Mouse (Mus musculus): ENCODE measurements around the gene Tnfrsf17. TPM values are rescaled to one million over a fixed set of nuclear protein-coding genes. Genes with fewer than 3 reads are reported as not detected.

Gene Tnfrsf17
- total and polyA plus RNA-seq, 3 experiments: 0.17 to 0.42 TPM; not detected in 1

DNA sequence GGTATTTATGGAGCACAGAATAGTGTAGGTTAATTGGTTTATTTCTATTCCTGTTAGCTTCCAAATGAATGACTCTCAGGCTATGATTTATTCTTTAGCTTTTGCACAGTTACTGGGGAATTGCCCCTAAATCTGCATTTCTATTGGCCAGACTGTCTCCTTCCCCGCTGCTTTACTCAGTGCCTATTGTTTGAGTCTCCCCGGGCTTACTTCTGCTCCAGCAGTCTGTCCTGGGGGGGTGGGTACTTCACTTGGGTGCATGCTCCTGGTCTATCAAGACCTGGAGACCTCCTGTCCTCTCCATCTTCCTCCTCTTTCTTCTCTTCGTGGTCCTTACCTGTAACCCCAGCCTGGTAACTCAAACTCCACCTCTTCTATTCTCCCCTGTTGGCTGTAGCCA, 36.7 kb upstream of the Tnfrsf17 start:
- no peak for DNase-seq (ENCODE audit: extremely low read depth)
- Histone ChIP-seq H3K9ac (ENCODE audit: insufficient read depth, low read depth) (no peak overlapping the region), H3K27me3 (replicated peaks) (no peaks in the 10 kb centered on the region), H3K79me2 (replicated peaks; ENCODE audit: control insufficient read depth, extremely low read depth, insufficient read depth, poor library complexity, severe bottlenecking) (no peaks in the 10 kb centered on the region), H3K9me3 (replicated peaks; ENCODE audit: low read length) (no peaks in the 10 kb centered on the region), H3K4me1 (ENCODE audit: control insufficient read depth in 1 of 2, insufficient read depth in 2 of 2) (peaks cover 0 to 9% of the 10 kb centered on the region in 2 experiments; a peak in 1 of 4 replicates), H3K27ac (ENCODE audit: insufficient read depth, low read depth) (no peak overlapping the region), H3K36me3 (replicated peaks in 1 of 2; ENCODE audit: control insufficient read depth in 1 of 2, insufficient read depth in 1 of 2, low read length in 1 of 2) (no peaks in the 10 kb centered on the region), H3K4me2 (ENCODE audit: insufficient read depth, low read depth, poor library complexity, severe bottlenecking) (no peak overlapping the region), H3K4me3 (replicated peaks in 1 of 3; ENCODE audit: low read depth in 2 of 3, low read length in 2 of 3, poor library complexity in 1 of 3) (no peak overlapping the region)
- in situ Hi-C loops (cut with MboI; ENCODE audit: low pct_ligation_motif_present, low pct_unique_long_range_greater_than_20kb, low sequenced_read_pairs) (no loop called here), dilution Hi-C loops (cut with MboI; ENCODE audit: extremely low pct_ligation_motif_present, extremely low pct_unique_long_range_greater_than_20kb, low sequenced_read_pairs) (no loop called here)
- TF ChIP-seq MAFK (IDR thresholded peaks at IDR 0.05; ENCODE audit: insufficient replicate concordance, low read length) (no peak), USF1 (IDR thresholded peaks at IDR 0.05; ENCODE audit: low read depth, low read length) (no peak), BHLHE40 (IDR thresholded peaks at IDR 0.05; ENCODE audit: low read depth, low read length) (no peak), CHD2 (IDR thresholded peaks at IDR 0.05; ENCODE audit: low read length) (no peak), UBTF (IDR thresholded peaks at IDR 0.05; ENCODE audit: low read depth, low read length) (no peak), EP300 (IDR thresholded peaks at IDR 0.05; ENCODE audit: low read length) (no peak), NELFE (IDR thresholded peaks at IDR 0.05; ENCODE audit: low read depth, low read length) (no peak), MXI1 (IDR thresholded peaks at IDR 0.05; ENCODE audit: low read depth, low read length) (no peak), MYC (IDR thresholded peaks at IDR 0.05; ENCODE audit: low read depth, low read length) (no peak), ELF1 (IDR thresholded peaks at IDR 0.05; ENCODE audit: low read depth, low read length) (no peak), ZMIZ1 (IDR thresholded peaks at IDR 0.05; ENCODE audit: low read depth, low read length) (no peak), SIN3A (IDR thresholded peaks at IDR 0.05; ENCODE audit: low read length) (no peak)

GRCm38 (mm10) chr16:11278778-11279177, 34.8 kb upstream of the Tnfrsf17 start:
- no peak for DNase-seq (ENCODE audit: extremely low read depth)
- Histone ChIP-seq H3K27me3 (replicated peaks) (no peaks in the 10 kb centered on the region), H3K9me3 (replicated peaks; ENCODE audit: low read length) (no peaks in the 10 kb centered on the region), H3K4me1 (ENCODE audit: control insufficient read depth in 1 of 2, insufficient read depth in 2 of 2) (peaks cover 4 to 14% of the 10 kb centered on the region in 2 experiments), H3K27ac (ENCODE audit: insufficient read depth, low read depth) (no peak overlapping the region), H3K79me2 (replicated peaks; ENCODE audit: control insufficient read depth, extremely low read depth, insufficient read depth, poor library complexity, severe bottlenecking) (no peaks in the 10 kb centered on the region), H3K4me3 (replicated peaks in 1 of 3; ENCODE audit: low read depth in 2 of 3, low read length in 2 of 3, poor library complexity in 1 of 3) (no peak overlapping the region), H3K9ac (ENCODE audit: insufficient read depth, low read depth) (no peak overlapping the region), H3K4me2 (ENCODE audit: insufficient read depth, low read depth, poor library complexity, severe bottlenecking) (no peak overlapping the region), H3K36me3 (replicated peaks in 1 of 2; ENCODE audit: control insufficient read depth in 1 of 2, insufficient read depth in 1 of 2, low read length in 1 of 2) (no peaks in the 10 kb centered on the region)
- no peak for TF ChIP-seq MXI1 (IDR thresholded peaks at IDR 0.05; ENCODE audit: low read depth, low read length)
- no peak for TF ChIP-seq UBTF (IDR thresholded peaks at IDR 0.05; ENCODE audit: low read depth, low read length)
- TF ChIP-seq TCF12 (IDR thresholded peaks at IDR 0.05; ENCODE audit: low read depth, low read length): no peak
- TF ChIP-seq RCOR1 (conservative IDR thresholded peaks at IDR 0.05; ENCODE audit: low read depth, low read length): no peak
- no peak; the same call in 1 of the 2 replicates for TF ChIP-seq SIN3A (IDR thresholded peaks at IDR 0.05; ENCODE audit: low read length)
- no peak for TF ChIP-seq POLR2A (IDR thresholded peaks at IDR 0.05; ENCODE audit: low read depth, low read length)
- no peak for TF ChIP-seq NELFE (IDR thresholded peaks at IDR 0.05; ENCODE audit: low read depth, low read length)
- no peak for TF ChIP-seq ZMIZ1 (IDR thresholded peaks at IDR 0.05; ENCODE audit: low read depth, low read length)
- TF ChIP-seq ELF1 (IDR thresholded peaks at IDR 0.05; ENCODE audit: low read depth, low read length): no peak
- dilution Hi-C loops (cut with MboI; ENCODE audit: extremely low pct_ligation_motif_present, extremely low pct_unique_long_range_greater_than_20kb, low sequenced_read_pairs) (no loop called here), in situ Hi-C loops (cut with MboI; ENCODE audit: low pct_ligation_motif_present, low pct_unique_long_range_greater_than_20kb, low sequenced_read_pairs) (no loop called here)

All from CH12.LX (cell line).